Mouse (Mus musculus) heart, embryonic 14.5 days (tissue): ENCODE results near the gene Cdk5rap1. TPM values are rescaled to one million over a fixed set of nuclear protein-coding genes. Genes with fewer than 3 reads are reported as not detected.

Experiments used
- polyA plus RNA-seq: library from polyadenylated mRNA; unstranded; fragments of >200 nt; fragmentation: Nextera tagmentation; extraction: Ambion mirVana; gene quantifications from 2 replicates; pipeline ENCODE4 v1.2.1, GENCODE M21; 2014

Cdk5rap1 gene
- polyA plus RNA-seq, 1 experiment from 2014 or later: 14.4 TPM

Other genes starting within 250 kb of the Cdk5rap1 start
- gene Bpifa3, start 242.7 kb downstream of the Cdk5rap1 start, polyA plus RNA-seq: not detected in 2 replicates
- gene Bpifa1, start 230.1 kb downstream of the Cdk5rap1 start, polyA plus RNA-seq: not detected in 2 replicates
- not detected in 2 replicates for gene Bpifa5, start 210.4 kb downstream of the Cdk5rap1 start, polyA plus RNA-seq
- 0.12 and 0.32 TPM in 2 replicates for gene Bpifb1, start 182.2 kb downstream of the Cdk5rap1 start, polyA plus RNA-seq
- 0.28 and 0.35 TPM in 2 replicates for gene Bpifb5, start 149.3 kb downstream of the Cdk5rap1 start, polyA plus RNA-seq
- gene Bpifb9a, start 115.2 kb downstream of the Cdk5rap1 start, polyA plus RNA-seq: not detected in 2 replicates
- not detected in 2 replicates for gene Bpifb9b, start 65.8 kb downstream of the Cdk5rap1 start, polyA plus RNA-seq
- 23.7 and 26.9 TPM in 2 replicates for gene Snta1, start 35.1 kb upstream of the Cdk5rap1 start, polyA plus RNA-seq
- 30.8 and 35.1 TPM in 2 replicates for gene Cbfa2t2, start 63.5 kb upstream of the Cdk5rap1 start, polyA plus RNA-seq
- 0.42 and 0.50 TPM in 2 replicates for gene 1700003F12Rik, start 174.1 kb upstream of the Cdk5rap1 start, polyA plus RNA-seq
- 0.35 TPM in 1 of 2 replicates, not detected in the other for gene Actl10, start 178.8 kb upstream of the Cdk5rap1 start, polyA plus RNA-seq
- 1.7 and 1.9 TPM in 2 replicates for gene Necab3, start 185.9 kb upstream of the Cdk5rap1 start, polyA plus RNA-seq
- gene E2f1, start 196.9 kb upstream of the Cdk5rap1 start, polyA plus RNA-seq: 7.2 and 8.6 TPM in 2 replicates
- 31.8 and 33.7 TPM in 2 replicates for gene Pxmp4, start 230.7 kb upstream of the Cdk5rap1 start, polyA plus RNA-seq
- gene Zfp341, start 240.3 kb upstream of the Cdk5rap1 start, polyA plus RNA-seq: 0.70 and 1.1 TPM in 2 replicates
- not detected in 2 replicates for gene 4930519P11Rik, start 240.4 kb upstream of the Cdk5rap1 start, polyA plus RNA-seq